Mouse (Mus musculus): ENCODE results near the gene Fam155a. TPM values are rescaled to one million over a fixed set of nuclear protein-coding genes. Genes with fewer than 3 reads are reported as not detected.

Fam155a gene
- polyA plus RNA-seq, 1 experiment from 2014 or later: 0.93 TPM

GRCm38 (mm10) chr8:9347163-9347562, 423.8 kb downstream of the Fam155a start:
- H3K27me3 ChIP-seq (ENCODE audit: control insufficient read depth, insufficient read depth, low read length): no peaks in the 10 kb centered on the region
- ATAC-seq (ENCODE audit: low FRiP score, low TSS enrichment) (no peak), DNase-seq (ENCODE audit: low spot score) (no peak)
- H3K4me2 ChIP-seq (replicated peaks; ENCODE audit: low read depth): no peak overlapping the region
- H3K27ac ChIP-seq (replicated peaks): no peak overlapping the region
- no peak overlapping the region for H3K9ac ChIP-seq (ENCODE audit: low read length)
- H3K4me3 ChIP-seq (ENCODE audit: low read depth, low read length): no peak overlapping the region
- no peaks in the 10 kb centered on the region for H3K4me1 ChIP-seq (replicated peaks; ENCODE audit: control insufficient read depth, insufficient read depth)
- 73% methylated on average over 4 of the region's 4 CpGs for WGBS
- H3K36me3 ChIP-seq (ENCODE audit: control insufficient read depth, insufficient read depth, low read length): no peaks in the 10 kb centered on the region
- no peaks in the 10 kb centered on the region for H3K9me3 ChIP-seq (ENCODE audit: control insufficient read depth, low read length)
- TF ChIP-seq CTCF (IDR thresholded peaks at IDR 0.05; ENCODE audit: low read depth) (no peak), EP300 (optimal IDR thresholded peaks at IDR 0.05) (no peak)

DNA sequence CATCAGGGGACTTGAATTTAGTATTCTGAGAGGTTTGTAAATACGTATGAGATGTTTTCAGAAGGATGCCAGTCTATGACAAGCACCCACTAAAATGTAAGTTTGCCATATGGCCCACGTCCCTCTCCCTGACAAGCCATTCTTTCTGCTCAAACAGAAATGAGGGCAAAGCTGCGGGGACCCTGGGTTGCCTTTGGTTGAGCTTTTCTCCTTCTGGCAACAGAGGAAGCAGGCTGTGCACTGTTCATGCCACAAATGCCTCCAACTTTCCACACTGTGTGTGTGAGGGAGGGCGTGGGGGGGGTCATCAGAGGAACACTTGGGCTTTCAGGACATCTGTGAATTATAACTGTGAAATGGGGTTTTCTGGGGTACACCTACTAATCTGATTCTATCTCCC, 426.8 kb downstream of the Fam155a start:
- WGBS: 73% methylated on average over 4 of the region's 4 CpGs
- H3K4me3 ChIP-seq (ENCODE audit: low read depth, low read length): no peak overlapping the region
- DNase-seq (ENCODE audit: low spot score): no peak

GRCm38 (mm10) chr8:9342998-9343397, 428.0 kb downstream of the Fam155a start:
- H3K4me3 ChIP-seq (ENCODE audit: low read depth, low read length): no peak overlapping the region
- no peak for ATAC-seq (ENCODE audit: low FRiP score, low TSS enrichment)
- 59% methylated on average over 9 of the region's 9 CpGs for WGBS

More for the DNA sequence above, 426.8 kb downstream of the Fam155a start:
- no peaks in the 10 kb centered on the region for H3K36me3 ChIP-seq (ENCODE audit: control insufficient read depth, insufficient read depth, low read length)
- H3K4me1 ChIP-seq (replicated peaks; ENCODE audit: control insufficient read depth, insufficient read depth): no peaks in the 10 kb centered on the region
- H3K27ac ChIP-seq (replicated peaks): no peak overlapping the region
- no peak for ATAC-seq (ENCODE audit: low FRiP score, low TSS enrichment)
- no peaks in the 10 kb centered on the region for H3K27me3 ChIP-seq (ENCODE audit: control insufficient read depth, insufficient read depth, low read length)
- no peak overlapping the region for H3K4me2 ChIP-seq (replicated peaks; ENCODE audit: low read depth)
- TF ChIP-seq EP300 (optimal IDR thresholded peaks at IDR 0.05): no peak
- no peak for TF ChIP-seq CTCF (IDR thresholded peaks at IDR 0.05; ENCODE audit: low read depth)
- no peak overlapping the region for H3K9ac ChIP-seq (ENCODE audit: low read length)
- no peaks in the 10 kb centered on the region for H3K9me3 ChIP-seq (ENCODE audit: control insufficient read depth, low read length)

GRCm38 (mm10) chr8:9342593-9342992, 428.4 kb downstream of the Fam155a start:
- WGBS: 52% methylated on average over 9 of the region's 9 CpGs

More at GRCm38 (mm10) chr8:9342998-9343397, 428.0 kb downstream of the Fam155a start:
- no peaks in the 10 kb centered on the region for H3K9me3 ChIP-seq (ENCODE audit: control insufficient read depth, low read length)
- no peak for TF ChIP-seq EP300 (optimal IDR thresholded peaks at IDR 0.05)
- no peaks in the 10 kb centered on the region for H3K27me3 ChIP-seq (ENCODE audit: control insufficient read depth, insufficient read depth, low read length)
- no peak overlapping the region for H3K27ac ChIP-seq (replicated peaks)
- no peak overlapping the region for H3K9ac ChIP-seq (ENCODE audit: low read length)
- DNase-seq (ENCODE audit: low spot score): no peak
- H3K4me2 ChIP-seq (replicated peaks; ENCODE audit: low read depth): no peak overlapping the region
- H3K36me3 ChIP-seq (ENCODE audit: control insufficient read depth, insufficient read depth, low read length): no peaks in the 10 kb centered on the region
- H3K4me1 ChIP-seq (replicated peaks; ENCODE audit: control insufficient read depth, insufficient read depth): no peaks in the 10 kb centered on the region

GRCm38 (mm10) chr8:9337905-9338304, 433.1 kb downstream of the Fam155a start:
- no peak overlapping the region for H3K4me3 ChIP-seq (ENCODE audit: low read depth, low read length)
- WGBS: 88% methylated on average over 8 of the region's 8 CpGs
- no peaks in the 10 kb centered on the region for H3K9me3 ChIP-seq (ENCODE audit: control insufficient read depth, low read length)
- H3K4me2 ChIP-seq (replicated peaks; ENCODE audit: low read depth): no peak overlapping the region
- no peak overlapping the region for H3K9ac ChIP-seq (ENCODE audit: low read length)
- H3K4me1 ChIP-seq (replicated peaks; ENCODE audit: control insufficient read depth, insufficient read depth): no peaks in the 10 kb centered on the region
- H3K36me3 ChIP-seq (ENCODE audit: control insufficient read depth, insufficient read depth, low read length): no peaks in the 10 kb centered on the region
- no peak for TF ChIP-seq CTCF (IDR thresholded peaks at IDR 0.05; ENCODE audit: low read depth)
- no peak for TF ChIP-seq EP300 (optimal IDR thresholded peaks at IDR 0.05)
- ATAC-seq (ENCODE audit: low FRiP score, low TSS enrichment): no peak
- H3K27ac ChIP-seq (replicated peaks): no peak overlapping the region
- no peaks in the 10 kb centered on the region for H3K27me3 ChIP-seq (ENCODE audit: control insufficient read depth, insufficient read depth, low read length)
- DNase-seq (ENCODE audit: low spot score): no peak

More at GRCm38 (mm10) chr8:9342593-9342992, 428.4 kb downstream of the Fam155a start:
- ATAC-seq (ENCODE audit: low FRiP score, low TSS enrichment) (no peak), DNase-seq (ENCODE audit: low spot score) (no peak)
- Histone ChIP-seq H3K4me2 (replicated peaks; ENCODE audit: low read depth) (no peak overlapping the region), H3K36me3 (ENCODE audit: control insufficient read depth, insufficient read depth, low read length) (no peaks in the 10 kb centered on the region), H3K9me3 (ENCODE audit: control insufficient read depth, low read length) (no peaks in the 10 kb centered on the region), H3K4me1 (replicated peaks; ENCODE audit: control insufficient read depth, insufficient read depth) (no peaks in the 10 kb centered on the region), H3K27me3 (ENCODE audit: control insufficient read depth, insufficient read depth, low read length) (no peaks in the 10 kb centered on the region), H3K4me3 (ENCODE audit: low read depth, low read length) (no peak overlapping the region), H3K27ac (replicated peaks) (no peak overlapping the region), H3K9ac (ENCODE audit: low read length) (no peak overlapping the region)
- no peak for TF ChIP-seq EP300 (optimal IDR thresholded peaks at IDR 0.05)
- no peak for TF ChIP-seq CTCF (IDR thresholded peaks at IDR 0.05; ENCODE audit: low read depth)

DNA sequence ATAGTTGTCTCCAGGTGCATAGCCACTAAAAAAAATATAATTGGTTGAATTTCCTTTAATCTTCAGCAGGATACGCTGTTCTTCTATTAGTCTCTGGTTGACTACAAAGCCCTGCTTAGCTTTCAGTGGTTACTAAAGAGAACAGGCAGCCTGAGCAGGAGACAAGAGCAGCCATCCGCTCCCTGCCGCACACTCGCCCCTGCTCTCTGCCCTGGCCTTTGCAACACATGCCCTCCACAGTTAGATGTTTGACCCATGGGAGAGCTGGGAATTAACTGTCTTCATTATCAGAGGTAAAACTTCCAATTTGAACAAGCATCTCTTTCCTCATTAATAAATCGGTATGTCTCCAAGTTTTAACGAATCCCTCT, 435.0 kb downstream of the Fam155a start:
- no peak overlapping the region for H3K27ac ChIP-seq (replicated peaks)
- WGBS: 73% methylated on average over 6 of the region's 6 CpGs
- TF ChIP-seq CTCF (IDR thresholded peaks at IDR 0.05; ENCODE audit: low read depth): no peak
- TF ChIP-seq EP300 (optimal IDR thresholded peaks at IDR 0.05): no peak
- no peaks in the 10 kb centered on the region for H3K27me3 ChIP-seq (ENCODE audit: control insufficient read depth, insufficient read depth, low read length)
- H3K4me2 ChIP-seq (replicated peaks; ENCODE audit: low read depth): no peak overlapping the region
- H3K36me3 ChIP-seq (ENCODE audit: control insufficient read depth, insufficient read depth, low read length): no peaks in the 10 kb centered on the region
- no peaks in the 10 kb centered on the region for H3K4me1 ChIP-seq (replicated peaks; ENCODE audit: control insufficient read depth, insufficient read depth)
- H3K9me3 ChIP-seq (ENCODE audit: control insufficient read depth, low read length): no peaks in the 10 kb centered on the region
- H3K4me3 ChIP-seq (ENCODE audit: low read depth, low read length): no peak overlapping the region
- DNase-seq (ENCODE audit: low spot score) (no peak), ATAC-seq (ENCODE audit: low FRiP score, low TSS enrichment) (no peak)
- H3K9ac ChIP-seq (ENCODE audit: low read length): no peak overlapping the region

All from stomach, postnatal 0 days (tissue).